Mouse (Mus musculus): ENCODE measurements around the gene Eps8. TPM values are rescaled to one million over a fixed set of nuclear protein-coding genes. Genes with fewer than 3 reads are reported as not detected.

The Eps8 gene
- polyA plus RNA-seq, 1 experiment from 2014 or later = 29.2 TPM

GRCm38 (mm10) chr6:137581331-137582010 is 73.2 kb downstream of the Eps8 start:
- Histone ChIP-seq H3K4me2 (replicated peaks) (no peak overlapping the region), H3K27ac (no peak overlapping the region), H3K4me3 (no peak overlapping the region), H3K4me1 (0 out of 2 replicates have a peak, but pooled peaks cover under 1% of the 10 kb centered on the region), H3K36me3 (no peaks in the 10 kb centered on the region), H3K9me3 (no peaks in the 10 kb centered on the region), H3K27me3 (no peaks in the 10 kb centered on the region), H3K9ac (no peak overlapping the region)
- WGBS = 78% methylated on average over 6 of the region's 6 CpGs
- ATAC-seq (ENCODE audit: low FRiP score, low read depth) = no peak

GRCm38 (mm10) chr6:137580503-137580902 is 74.2 kb downstream of the Eps8 start:
- no peak overlapping the region for H3K4me2 ChIP-seq (replicated peaks)
- H3K9me3 ChIP-seq = no peaks in the 10 kb centered on the region
- H3K4me3 ChIP-seq = no peak overlapping the region
- no peaks in the 10 kb centered on the region for H3K4me1 ChIP-seq
- no peaks in the 10 kb centered on the region for H3K27me3 ChIP-seq
- H3K36me3 ChIP-seq = no peaks in the 10 kb centered on the region
- H3K9ac ChIP-seq = no peak overlapping the region
- WGBS = 89% methylated on average over 5 of the region's 5 CpGs
- ATAC-seq (ENCODE audit: low FRiP score, low read depth) = no peak
- H3K27ac ChIP-seq = no peak overlapping the region

GRCm38 (mm10) chr6:137576670-137577371 is 77.9 kb downstream of the Eps8 start:
- H3K4me1 ChIP-seq = no peaks in the 10 kb centered on the region
- no peaks in the 10 kb centered on the region for H3K27me3 ChIP-seq
- H3K4me3 ChIP-seq = no peak overlapping the region
- 84% methylated on average over 12 of the region's 12 CpGs for WGBS
- H3K36me3 ChIP-seq = no peaks in the 10 kb centered on the region
- ATAC-seq (ENCODE audit: low FRiP score, low read depth) = no peak
- no peak overlapping the region for H3K27ac ChIP-seq
- no peaks in the 10 kb centered on the region for H3K9me3 ChIP-seq
- H3K4me2 ChIP-seq (replicated peaks) = no peak overlapping the region
- no peak overlapping the region for H3K9ac ChIP-seq

GRCm38 (mm10) chr6:137576091-137576490 is 78.6 kb downstream of the Eps8 start:
- Histone ChIP-seq H3K27ac (no peak overlapping the region), H3K27me3 (no peaks in the 10 kb centered on the region), H3K4me2 (replicated peaks) (no peak overlapping the region), H3K4me3 (no peak overlapping the region), H3K9me3 (no peaks in the 10 kb centered on the region), H3K36me3 (no peaks in the 10 kb centered on the region), H3K9ac (no peak overlapping the region), H3K4me1 (peaks cover 6% of the 10 kb centered on the region; the same call in 1 of the 2 replicates)
- no peak for ATAC-seq (ENCODE audit: low FRiP score, low read depth)
- 90% methylated on average over 4 of the region's 4 CpGs for WGBS

GRCm38 (mm10) chr6:137573897-137574296 is 80.8 kb downstream of the Eps8 start:
- H3K4me3 ChIP-seq = no peak overlapping the region
- no peak overlapping the region for H3K4me2 ChIP-seq (replicated peaks)
- no peak overlapping the region for H3K27ac ChIP-seq
- ATAC-seq (ENCODE audit: low FRiP score, low read depth) = no peak
- no peak overlapping the region for H3K9ac ChIP-seq
- H3K9me3 ChIP-seq = no peaks in the 10 kb centered on the region
- peaks cover 19% of the 10 kb centered on the region for H3K4me1 ChIP-seq
- no peaks in the 10 kb centered on the region for H3K36me3 ChIP-seq
- no peaks in the 10 kb centered on the region for H3K27me3 ChIP-seq
- WGBS = 73% methylated on average over 7 of the region's 7 CpGs

GRCm38 (mm10) chr6:137570718-137571131 is 84.0 kb downstream of the Eps8 start:
- no peak for ATAC-seq (ENCODE audit: low FRiP score, low read depth)
- no peak overlapping the region for H3K4me2 ChIP-seq (replicated peaks)
- H3K9ac ChIP-seq = no peak overlapping the region
- H3K27ac ChIP-seq = no peak overlapping the region
- H3K9me3 ChIP-seq = no peaks in the 10 kb centered on the region
- H3K4me3 ChIP-seq = no peak overlapping the region
- no peaks in the 10 kb centered on the region for H3K27me3 ChIP-seq
- WGBS = 80% methylated on average over 9 of the region's 9 CpGs
- peaks cover 19% of the 10 kb centered on the region for H3K4me1 ChIP-seq
- H3K36me3 ChIP-seq = no peaks in the 10 kb centered on the region

GRCm38 (mm10) chr6:137570019-137570418 is 84.7 kb downstream of the Eps8 start:
- H3K4me2 ChIP-seq (replicated peaks) = no peak overlapping the region
- H3K27ac ChIP-seq = no peak overlapping the region
- 70% methylated on average over 5 of the region's 5 CpGs for WGBS
- H3K9me3 ChIP-seq = no peaks in the 10 kb centered on the region
- H3K9ac ChIP-seq = no peak overlapping the region
- H3K36me3 ChIP-seq = no peaks in the 10 kb centered on the region
- no peak for ATAC-seq (ENCODE audit: low FRiP score, low read depth)
- H3K27me3 ChIP-seq = no peaks in the 10 kb centered on the region
- H3K4me3 ChIP-seq = no peak overlapping the region
- H3K4me1 ChIP-seq = peaks cover 19% of the 10 kb centered on the region

GRCm38 (mm10) chr6:137569071-137569470 is 85.6 kb downstream of the Eps8 start:
- H3K9ac ChIP-seq = no peak overlapping the region
- H3K4me1 ChIP-seq = peaks cover 19% of the 10 kb centered on the region
- no peak for ATAC-seq (ENCODE audit: low FRiP score, low read depth)
- no peak overlapping the region for H3K4me3 ChIP-seq
- H3K4me2 ChIP-seq (replicated peaks) = no peak overlapping the region
- 73% methylated on average over 6 of the region's 6 CpGs for WGBS
- H3K27me3 ChIP-seq = no peaks in the 10 kb centered on the region
- H3K36me3 ChIP-seq = no peaks in the 10 kb centered on the region
- H3K27ac ChIP-seq = no peak overlapping the region
- H3K9me3 ChIP-seq = no peaks in the 10 kb centered on the region

GRCm38 (mm10) chr6:137565890-137566289 is 88.8 kb downstream of the Eps8 start:
- Histone ChIP-seq H3K4me2 (replicated peaks) (no peak overlapping the region), H3K9me3 (no peaks in the 10 kb centered on the region), H3K4me1 (peaks cover 13% of the 10 kb centered on the region), H3K36me3 (no peaks in the 10 kb centered on the region), H3K27ac (no peak overlapping the region), H3K4me3 (no peak overlapping the region), H3K9ac (no peak overlapping the region), H3K27me3 (peaks cover 3% of the 10 kb centered on the region; the same call in 1 of the 2 replicates)
- WGBS = 91% methylated on average over 3 of the region's 3 CpGs
- ATAC-seq (ENCODE audit: low FRiP score, low read depth) = no peak

- 85% methylated on average over 6 of the region's 6 CpGs for WGBS
- no peak for ATAC-seq (ENCODE audit: low FRiP score, low read depth)
- Histone ChIP-seq H3K27me3 (peaks cover 3% of the 10 kb centered on the region; the same call in 1 of the 2 replicates), H3K36me3 (no peaks in the 10 kb centered on the region), H3K4me3 (no peak overlapping the region), H3K4me2 (replicated peaks) (no peak overlapping the region), H3K27ac (no peak overlapping the region), H3K9me3 (no peaks in the 10 kb centered on the region), H3K4me1 (peaks cover 13% of the 10 kb centered on the region), H3K9ac (no peak overlapping the region)
Measured at GRCm38 (mm10) chr6:137565454-137565853, 89.2 kb downstream of the Eps8 start.

- WGBS = 25% methylated on average over 12 of the region's 12 CpGs
Measured at GRCm38 (mm10) chr6:137560358-137560859, 94.3 kb downstream of the Eps8 start.

GRCm38 (mm10) chr6:137558840-137559239 is 95.8 kb downstream of the Eps8 start:
- Histone ChIP-seq H3K4me3 (no peak overlapping the region), H3K27me3 (peaks cover 23% of the 10 kb centered on the region), H3K4me2 (replicated peaks) (no peak overlapping the region), H3K36me3 (no peaks in the 10 kb centered on the region), H3K4me1 (peaks cover 40% of the 10 kb centered on the region), H3K9ac (no peak overlapping the region), H3K27ac (no peak overlapping the region), H3K9me3 (no peaks in the 10 kb centered on the region)
- WGBS = 73% methylated on average over 13 of the region's 13 CpGs
- no peak for ATAC-seq (ENCODE audit: low FRiP score, low read depth)

More at GRCm38 (mm10) chr6:137560358-137560859, 94.3 kb downstream of the Eps8 start:
- Histone ChIP-seq H3K4me2 (replicated peaks) (no peak overlapping the region), H3K9ac (no peak overlapping the region), H3K27me3 (peaks cover 16% of the 10 kb centered on the region), H3K27ac (peak overlapping the region; percentile 28; the same call in 1 of the 2 replicates), H3K9me3 (no peaks in the 10 kb centered on the region), H3K36me3 (no peaks in the 10 kb centered on the region), H3K4me1 (peaks cover 34% of the 10 kb centered on the region), H3K4me3 (no peak overlapping the region)
- ATAC-seq (ENCODE audit: low FRiP score, low read depth) = peak; percentile 70
